Mouse (Mus musculus) brain, embryonic 14.5 days (tissue): ENCODE results near the gene Tvp23a. TPM values are rescaled to one million over a fixed set of nuclear protein-coding genes. Genes with fewer than 3 reads are reported as not detected.

Source experiments
- DNase-seq: peaks from one replicate; pipeline ENCODE4 v3.0.0-alpha.2; 2011; ENCODE audit warnings: low read depth
- CTCF ChIP-seq: fragments of 200-500 bp; IDR thresholded peaks from 2 replicates; pipeline ENCODE4 v1.5.1; 2012; ENCODE audit warnings: inconsistent platforms, mild to moderate bottlenecking, moderate library complexity, borderline replicate concordance; ENCODE audit not compliant: insufficient read depth, insufficient read length; ENCODE audit errors: extremely low read depth
- POLR2A ChIP-seq: fragments of 200-500 bp; IDR thresholded peaks from 2 replicates; pipeline ENCODE4 v1.6.1; 2012; ENCODE audit warnings: mild to moderate bottlenecking, inconsistent platforms, borderline replicate concordance; ENCODE audit not compliant: poor library complexity, insufficient read depth, insufficient read length, severe bottlenecking; ENCODE audit errors: extremely low read depth
- polyA plus RNA-seq: library from polyadenylated mRNA; depleted of rRNA; stranded (reverse); fragments of >200 nt; gene quantifications from 2 replicates; pipeline ENCODE4 v1.2.3, GENCODE M21; 2012

Gene Tvp23a
- polyA plus RNA-seq, 1 experiment: 55.0 TPM

DNA sequence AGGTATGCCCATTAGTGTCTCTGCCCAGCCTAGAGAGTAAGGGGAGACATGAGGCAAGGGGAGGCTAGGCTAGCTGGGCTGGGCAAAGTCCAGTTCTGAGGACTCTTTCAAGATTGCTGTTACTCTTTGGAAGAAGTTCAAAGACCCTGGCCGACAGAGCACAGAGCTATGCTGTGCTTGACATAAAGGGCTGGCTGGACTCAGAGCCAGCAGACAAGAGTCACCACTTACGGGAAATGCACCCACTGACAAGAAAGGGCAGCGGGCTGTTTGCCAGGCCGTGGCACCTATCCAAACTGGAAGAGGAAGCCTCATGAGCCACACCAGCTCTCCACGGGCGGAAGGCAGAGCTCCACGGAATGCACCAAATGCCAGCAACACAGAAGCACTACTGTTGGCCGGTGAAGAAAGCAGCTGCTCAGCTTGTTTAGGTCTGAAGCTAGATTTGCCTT lies 5.3 kb upstream of the Tvp23a start:
- TF ChIP-seq CTCF (no peak), POLR2A (no peak)
- DNase-seq: peak; percentile 80

DNA sequence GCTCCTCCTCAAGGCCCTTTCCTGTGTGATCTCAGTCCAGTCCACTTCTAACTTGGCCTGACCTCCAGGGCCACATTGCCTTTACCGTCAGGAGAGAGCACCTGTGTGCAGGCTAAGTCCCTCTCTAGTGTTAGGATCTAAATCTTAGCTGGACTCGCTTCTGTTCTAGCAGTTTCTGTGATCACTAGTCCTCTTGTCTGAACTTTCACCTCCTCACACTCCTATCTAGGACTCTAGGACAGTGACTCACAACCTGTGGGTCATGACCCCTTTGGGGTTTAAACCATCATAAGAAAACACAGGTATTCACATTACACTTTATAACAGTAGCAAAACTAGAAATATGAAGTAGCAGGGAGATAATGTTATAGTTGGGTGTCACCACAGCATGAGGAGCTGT lies 4.7 kb upstream of the Tvp23a start:
- DNase-seq: no peak
- no peak for TF ChIP-seq POLR2A
- TF ChIP-seq CTCF: no peak

DNA sequence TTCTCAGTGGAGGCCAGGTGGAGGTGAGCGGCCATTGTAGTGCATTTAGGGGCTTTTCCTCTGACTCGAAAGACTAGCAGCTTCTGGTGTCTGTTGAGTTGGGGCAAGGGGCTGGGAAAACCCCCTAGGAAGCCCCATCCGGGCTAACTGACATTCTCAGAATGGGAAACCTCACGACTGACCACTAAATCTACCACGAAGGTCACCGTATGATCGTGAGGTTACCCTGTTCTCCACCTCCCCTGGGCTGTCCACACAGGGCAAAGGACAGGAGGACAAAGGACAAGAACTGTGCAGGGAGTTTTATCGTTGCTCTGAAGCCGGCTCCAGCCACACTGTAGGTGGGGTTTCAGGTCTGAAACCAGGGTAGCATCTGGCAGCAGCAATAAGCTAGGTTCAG lies 1.8 kb upstream of the Tvp23a start:
- no peak for DNase-seq
- TF ChIP-seq POLR2A: no peak
- TF ChIP-seq CTCF: no peak

DNA sequence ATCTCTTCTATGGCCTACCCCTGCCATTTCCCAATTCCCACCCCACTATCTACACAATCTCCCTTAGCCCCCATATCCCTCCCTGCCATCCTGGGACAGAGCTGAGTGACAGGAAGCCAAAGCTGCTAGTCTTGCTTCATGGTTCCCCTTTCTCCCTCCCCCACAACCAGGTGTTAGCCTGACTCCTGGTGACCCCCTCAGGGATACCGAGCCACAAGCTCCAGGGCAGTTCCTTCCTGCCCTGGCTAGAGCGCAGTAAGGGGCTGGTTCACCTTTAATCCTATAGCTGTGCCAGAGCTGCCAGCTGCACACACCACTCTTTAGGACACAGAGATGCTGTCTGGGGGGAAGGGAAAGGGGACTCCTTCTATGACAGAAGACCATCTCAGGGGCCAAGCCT lies 619 bp upstream of the Tvp23a start:
- DNase-seq: no peak
- no peak for TF ChIP-seq CTCF
- no peak for TF ChIP-seq POLR2A

DNA sequence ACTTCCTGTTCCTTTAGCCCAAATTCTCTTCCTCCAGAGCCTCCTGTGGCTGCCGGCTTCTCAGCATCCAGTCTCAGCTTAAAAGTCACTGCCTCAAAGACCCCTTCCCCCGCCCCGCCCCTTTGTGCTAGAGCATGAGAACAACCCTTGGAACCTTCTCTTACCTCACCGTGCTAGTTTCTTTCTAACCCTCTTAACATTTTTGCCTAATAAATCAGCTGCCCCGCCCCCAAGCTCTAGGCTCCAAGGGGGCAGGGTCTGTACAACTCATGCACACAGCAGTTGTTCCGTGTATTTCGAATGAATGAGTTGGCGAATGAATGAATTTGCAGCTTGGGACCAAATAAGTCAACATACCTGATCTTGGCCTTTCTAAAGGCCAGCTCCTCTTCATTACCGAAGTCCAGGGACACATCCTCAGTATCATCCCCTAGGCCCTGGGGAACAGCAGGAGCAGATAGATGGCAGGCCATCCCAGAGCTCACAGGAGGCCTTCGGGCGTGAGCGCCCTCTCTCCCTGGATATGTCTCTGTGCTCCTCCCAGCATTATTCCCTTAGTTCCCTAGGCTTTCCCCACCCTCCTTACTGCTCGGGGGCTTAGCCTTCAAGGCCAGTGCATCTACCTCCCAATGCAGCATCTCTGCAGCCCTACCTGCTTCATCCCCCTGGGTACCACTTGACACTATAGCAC lies 444 bp downstream of the Tvp23a start:
- DNase-seq: peak; percentile 48
- TF ChIP-seq CTCF (no peak), POLR2A (no peak)

DNA sequence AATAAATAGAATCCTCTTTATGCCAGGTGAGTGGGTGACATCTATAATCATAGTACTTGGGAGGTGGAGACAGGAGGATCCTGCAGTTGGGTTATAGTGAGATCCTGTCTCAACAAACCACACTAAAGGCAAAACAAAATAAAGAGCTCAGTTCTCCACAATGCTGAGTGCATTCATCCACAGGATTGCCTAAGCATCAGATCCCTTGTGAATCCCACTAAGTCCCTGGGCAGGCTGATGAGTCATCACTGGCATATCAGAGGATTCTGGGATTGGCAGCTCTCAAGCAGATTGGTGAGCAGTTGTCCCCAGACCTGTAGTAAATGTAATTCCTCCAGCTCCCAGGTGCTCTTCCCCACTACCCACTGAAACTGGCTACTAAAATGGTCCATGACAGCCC lies 3.4 kb downstream of the Tvp23a start:
- TF ChIP-seq CTCF (no peak), POLR2A (no peak)
- no peak for DNase-seq

DNA sequence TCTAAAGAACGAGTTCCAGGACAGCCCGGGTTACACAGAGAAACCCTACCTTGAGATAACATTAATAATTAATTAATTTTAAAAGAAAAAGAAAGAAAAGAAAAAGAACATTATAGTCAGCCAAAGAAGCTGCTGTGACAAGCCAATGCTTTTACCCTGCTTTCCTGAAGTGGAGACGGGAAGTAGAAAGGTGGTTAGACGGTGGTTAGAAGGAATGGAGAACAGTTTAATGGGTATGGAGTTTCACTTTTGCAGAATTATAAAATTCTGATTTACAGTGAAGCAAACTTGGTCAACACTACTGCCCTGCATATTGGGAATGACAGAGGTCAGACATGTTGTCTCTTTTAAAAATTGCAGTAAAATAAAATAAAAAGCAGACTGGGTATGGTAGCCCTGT lies 5.4 kb downstream of the Tvp23a start:
- no peak for DNase-seq
- no peak for TF ChIP-seq POLR2A
- no peak for TF ChIP-seq CTCF

DNA sequence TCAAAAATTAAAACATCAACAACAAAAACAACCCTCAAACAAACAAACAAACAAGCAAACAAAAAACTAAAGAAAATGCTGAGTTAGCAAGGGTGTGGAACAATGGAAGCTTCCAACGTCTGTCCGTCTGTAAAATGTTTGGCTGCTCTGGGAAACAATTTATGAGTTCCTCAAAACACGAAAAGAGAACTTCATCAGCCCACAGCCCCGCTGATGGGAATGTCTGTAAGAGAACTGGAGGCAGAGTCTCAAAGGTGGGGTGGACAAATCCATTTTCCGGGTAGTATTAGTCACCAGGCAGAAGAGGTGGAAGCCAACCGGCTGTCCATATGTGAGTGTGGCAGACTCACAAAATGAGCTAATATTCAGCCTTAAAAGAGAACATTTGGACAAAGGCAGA lies 5.8 kb downstream of the Tvp23a start:
- DNase-seq: no peak
- TF ChIP-seq POLR2A (no peak), CTCF (no peak)

DNA sequence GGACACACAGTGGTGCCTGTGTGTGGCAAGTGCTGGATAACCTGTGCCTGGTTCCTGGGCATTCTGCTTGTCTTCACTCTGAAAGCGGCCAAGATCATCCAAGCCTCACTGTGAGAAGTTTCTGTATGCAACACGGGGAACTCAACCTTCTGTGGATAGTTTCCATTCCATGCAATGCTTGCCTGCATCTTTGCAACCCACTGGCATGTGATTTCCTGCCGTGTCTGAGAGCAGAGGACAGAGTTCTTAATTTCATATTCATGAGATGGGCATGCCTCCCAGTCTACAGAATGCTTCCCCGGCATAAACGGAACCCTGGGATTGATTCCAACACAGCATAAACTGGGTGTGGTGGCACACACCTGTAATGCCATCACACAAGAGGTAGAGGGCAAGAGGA lies 9.1 kb downstream of the Tvp23a start:
- TF ChIP-seq CTCF (no peak), POLR2A (no peak)
- DNase-seq: no peak

DNA sequence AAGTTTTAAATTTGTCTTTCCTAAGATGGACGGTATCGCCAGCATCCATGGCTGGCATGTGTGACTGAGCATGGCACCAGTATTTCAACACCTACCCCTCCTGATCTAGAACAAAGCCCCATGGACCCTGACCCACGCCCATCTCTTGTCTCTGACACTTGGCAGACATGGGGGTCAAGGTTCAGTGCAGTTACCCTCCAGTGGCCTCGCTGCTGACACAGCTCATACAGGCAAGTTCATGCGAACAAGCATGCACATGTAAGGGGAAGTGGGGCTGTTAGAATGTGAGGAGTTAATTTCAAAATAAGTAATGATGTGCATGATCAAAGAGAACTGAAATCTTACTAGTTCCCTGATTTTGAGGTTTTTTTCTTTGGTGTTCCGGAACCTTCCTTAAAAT lies 11.0 kb downstream of the Tvp23a start:
- no peak for DNase-seq
- TF ChIP-seq CTCF: no peak
- no peak for TF ChIP-seq POLR2A

DNA sequence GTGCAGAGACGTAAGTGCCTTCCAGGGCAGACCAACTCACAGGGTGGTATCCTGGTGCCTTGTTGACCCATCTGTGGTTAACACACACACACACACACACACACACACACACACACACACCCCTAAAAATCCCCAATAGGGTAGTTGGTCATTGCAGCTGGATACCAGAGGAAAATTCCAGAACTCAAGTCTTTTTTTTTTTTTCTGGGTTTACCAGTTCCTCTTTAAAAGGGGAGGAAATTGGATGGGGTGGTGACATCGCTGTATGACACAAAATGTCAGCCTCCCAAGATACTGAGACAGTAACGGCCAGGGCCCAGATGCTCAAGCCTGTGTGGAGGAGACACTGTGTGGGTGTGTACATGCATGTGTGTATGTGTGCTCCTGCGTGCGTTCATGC lies 13.8 kb downstream of the Tvp23a start:
- TF ChIP-seq CTCF (no peak), POLR2A (no peak)
- no peak for DNase-seq

DNA sequence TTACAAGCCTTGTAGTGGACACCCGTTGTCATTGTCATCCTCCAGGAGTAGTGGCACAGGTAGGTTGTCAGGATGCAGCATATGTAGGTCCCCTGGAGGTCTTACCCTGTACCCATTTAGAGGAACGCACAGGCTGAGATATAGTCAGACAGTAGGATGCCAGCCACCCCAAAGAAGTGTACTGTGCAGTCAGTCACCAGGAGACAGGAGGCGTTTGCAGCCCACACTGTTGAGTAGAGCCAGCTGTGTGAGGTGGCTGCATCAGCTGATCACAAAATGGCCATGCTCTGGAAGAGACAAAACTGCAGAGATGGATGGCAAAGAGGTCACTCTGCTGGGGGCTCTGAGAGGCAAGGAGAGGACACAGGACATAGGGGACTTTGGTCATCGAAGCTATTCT lies 14.8 kb downstream of the Tvp23a start:
- TF ChIP-seq CTCF (no peak), POLR2A (no peak)

More for the DNA sequence above, 14.8 kb downstream of the Tvp23a start:
- DNase-seq: no peak
